Mouse (Mus musculus) spleen, adult 2 months (tissue): Measurements from ENCODE around the gene Ankrd63. TPM values are rescaled to one million over a fixed set of nuclear protein-coding genes. Genes with fewer than 3 reads are reported as not detected.
A peak's percentile ranks its signal among the peaks of the same experiment; 100 is the strongest.
"Not testable (repeated sequence)": the region's sequence is repeated elsewhere in the genome, so short reads cannot be mapped to it uniquely, and the experiment has no call there.

Experiments
- DNase-seq, 2 experiments: peaks; one replicate each; pipeline versions ENCODE4 v3.0.0 to v3.0.0-alpha.2; 2012 to 2021; ENCODE audit warnings: low spot score in 2 of 2, low read depth in 1 of 2
- H3K27ac ChIP-seq: fragments of 200-500 bp; 2 replicates; pipeline ENCODE4 v1.5.1; 2012; ENCODE audit warnings: low read length, inconsistent platforms; ENCODE audit not compliant: insufficient read depth
- H3K27me3 ChIP-seq: fragments of 200-500 bp; 2 replicates; pipeline ENCODE4 v1.6.1; 2012; ENCODE audit warnings: mild to moderate bottlenecking, moderate library complexity, low read length, inconsistent platforms; ENCODE audit not compliant: control insufficient read depth, insufficient read depth
- H3K36me3 ChIP-seq: fragments of 200-500 bp; 2 replicates; pipeline ENCODE4 v1.6.1; 2012; ENCODE audit warnings: mild to moderate bottlenecking, low read length, inconsistent platforms; ENCODE audit not compliant: control insufficient read depth, insufficient read depth
- H3K4me1 ChIP-seq: fragments of 200-500 bp; 2 replicates; pipeline ENCODE4 v1.6.1; 2011; ENCODE audit warnings: inconsistent platforms; ENCODE audit not compliant: control insufficient read depth, insufficient read depth, insufficient read length
- H3K4me3 ChIP-seq: fragments of 200-500 bp; 2 replicates; pipeline ENCODE4 v1.5.1; 2011; ENCODE audit warnings: mild to moderate bottlenecking, inconsistent platforms; ENCODE audit not compliant: insufficient read depth, insufficient read length; ENCODE audit errors: extremely low read depth
- CTCF ChIP-seq: fragments of 200-500 bp; IDR thresholded peaks from 2 replicates; pipeline ENCODE4 v1.5.1; 2011; ENCODE audit warnings: mild to moderate bottlenecking, inconsistent platforms; ENCODE audit not compliant: insufficient read depth, insufficient read length, insufficient replicate concordance; ENCODE audit errors: extremely low read depth
- POLR2A ChIP-seq: fragments of 200-500 bp; IDR thresholded peaks from 2 replicates; pipeline ENCODE4 v1.6.1; 2011; ENCODE audit warnings: low read depth, low read length, inconsistent platforms
- WGBS: fragments of 180-500 bp; shearing (Covaris S2); methylation state at CpG from one replicate; pipeline ENCODE4 v1.1.7; 2018; 5-methylcytosine and 5-hydroxymethylcytosine counted together
- polyA plus RNA-seq: library from polyadenylated mRNA; depleted of rRNA; stranded (reverse); fragments of >200 nt; gene quantifications from 2 replicates; pipeline ENCODE4 v1.2.3, GENCODE M21; 2012; rRNA removed

Ankrd63 gene
- polyA plus RNA-seq, 1 experiment = 0.02 TPM

GRCm38 (mm10) chr2:118659998-118660452, 43.7 kb downstream of the Ankrd63 start:
- Histone ChIP-seq H3K27me3 (0 out of 2 replicates have a peak, but pooled peaks cover 3% of the 10 kb centered on the region), H3K4me1 (peaks cover 21% of the 10 kb centered on the region), H3K36me3 (no peaks in the 10 kb centered on the region), H3K27ac (no peak overlapping the region), H3K4me3 (peak overlapping the region; percentile 53)
- no peak for TF ChIP-seq POLR2A
- no peak for TF ChIP-seq CTCF
- peak in 1 of 2 experiments; percentile 45 for DNase-seq
- WGBS = 3% methylated on average over 4 of the region's 4 CpGs

- 68% methylated on average over 12 of the region's 12 CpGs for WGBS
- no peaks in the 10 kb centered on the region for H3K36me3 ChIP-seq
- H3K27ac ChIP-seq = peak overlapping the region; percentile 6; the same call in 1 of the 2 replicates
- no peak overlapping the region for H3K4me3 ChIP-seq
- H3K27me3 ChIP-seq = 0 out of 2 replicates have a peak, but pooled peaks cover 3% of the 10 kb centered on the region
- TF ChIP-seq CTCF (no peak), POLR2A (no peak)
- no peak for DNase-seq
- H3K4me1 ChIP-seq = peaks cover 21% of the 10 kb centered on the region
These were observed 44.3 kb downstream of the Ankrd63 start for GRCm38 (mm10) chr2:118659493-118659892.

- no peak for DNase-seq
- TF ChIP-seq POLR2A = no peak
- TF ChIP-seq CTCF = no peak
- 53% methylated on average over 1 of the region's 1 CpGs for WGBS
These were observed 44.7 kb downstream of the Ankrd63 start for GRCm38 (mm10) chr2:118659077-118659476.

GRCm38 (mm10) chr2:118658457-118658856, 45.3 kb downstream of the Ankrd63 start:
- no peak overlapping the region for H3K4me3 ChIP-seq
- H3K4me1 ChIP-seq = peaks cover 17% of the 10 kb centered on the region
- H3K27ac ChIP-seq = no peak overlapping the region
- TF ChIP-seq POLR2A (no peak), CTCF (no peak)
- H3K27me3 ChIP-seq = 0 out of 2 replicates have a peak, but pooled peaks cover 3% of the 10 kb centered on the region
- H3K36me3 ChIP-seq = no peaks in the 10 kb centered on the region
- 27% methylated on average over 4 of the region's 4 CpGs for WGBS
- DNase-seq = no peak

More at GRCm38 (mm10) chr2:118659077-118659476, 44.7 kb downstream of the Ankrd63 start:
- peaks cover 21% of the 10 kb centered on the region for H3K4me1 ChIP-seq
- no peaks in the 10 kb centered on the region for H3K36me3 ChIP-seq
- H3K27ac ChIP-seq = peak overlapping the region; percentile 39; the same call in 1 of the 2 replicates
- H3K4me3 ChIP-seq = no peak overlapping the region
- H3K27me3 ChIP-seq = 0 out of 2 replicates have a peak, but pooled peaks cover 3% of the 10 kb centered on the region

- DNase-seq = no peak
- Histone ChIP-seq H3K4me3 (no peak overlapping the region), H3K36me3 (no peaks in the 10 kb centered on the region), H3K27me3 (no peaks in the 10 kb centered on the region), H3K4me1 (peaks cover 17% of the 10 kb centered on the region; the same call in 1 of the 2 replicates), H3K27ac (no peak overlapping the region)
- TF ChIP-seq CTCF (no peak), POLR2A (no peak)
- WGBS = 36% methylated on average over 3 of the region's 3 CpGs
These were observed 47.0 kb downstream of the Ankrd63 start for GRCm38 (mm10) chr2:118656688-118657281.

GRCm38 (mm10) chr2:118650697-118651096, 53.1 kb downstream of the Ankrd63 start:
- not testable (repeated sequence) for H3K36me3 ChIP-seq, H3K4me1 ChIP-seq, H3K27me3 ChIP-seq, H3K4me3 ChIP-seq
- WGBS = 10% methylated on average over 2 of the region's 2 CpGs
- DNase-seq = peak in 1 of 2 experiments; percentile 30
- H3K27ac ChIP-seq = peak overlapping the region; percentile 36; the same call in 1 of the 2 replicates

Other genes starting within 250 kb of the Ankrd63 start
- 29.0 and 32.0 TPM in 2 replicates for gene Srp14, start 224.3 kb downstream of the Ankrd63 start, polyA plus RNA-seq
- 24.8 and 32.4 TPM in 2 replicates for gene Bmf, start 154.3 kb downstream of the Ankrd63 start, polyA plus RNA-seq
- gene Bub1b, start 105.8 kb downstream of the Ankrd63 start, polyA plus RNA-seq = 5.0 and 5.7 TPM in 2 replicates
- gene Pak6, start 40.7 kb downstream of the Ankrd63 start, polyA plus RNA-seq = 0.33 and 0.45 TPM in 2 replicates
- 37.0 and 41.7 TPM in 2 replicates for gene Plcb2, start 24.5 kb upstream of the Ankrd63 start, polyA plus RNA-seq
- gene Inafm2, start 41.8 kb upstream of the Ankrd63 start, polyA plus RNA-seq = 8.7 and 12.1 TPM in 2 replicates
- gene Ccdc9b, start 58.7 kb upstream of the Ankrd63 start, polyA plus RNA-seq = 2.6 and 3.1 TPM in 2 replicates
- 0.28 and 0.36 TPM in 2 replicates for gene Phgr1, start 68.8 kb upstream of the Ankrd63 start, polyA plus RNA-seq
- gene Disp2, start 75.8 kb upstream of the Ankrd63 start, polyA plus RNA-seq = 0.09 and 0.14 TPM in 2 replicates
- 3.7 and 4.2 TPM in 2 replicates for gene Knstrn, start 110.0 kb upstream of the Ankrd63 start, polyA plus RNA-seq
- gene Ivd, start 158.0 kb upstream of the Ankrd63 start, polyA plus RNA-seq = 31.1 and 36.7 TPM in 2 replicates
- 22.2 and 26.0 TPM in 2 replicates for gene Bahd1, start 196.4 kb upstream of the Ankrd63 start, polyA plus RNA-seq
- 7.0 and 8.2 TPM in 2 replicates for gene Chst14, start 222.5 kb upstream of the Ankrd63 start, polyA plus RNA-seq